Mouse (Mus musculus): ENCODE data around the gene Mutyh. TPM values are rescaled to one million over a fixed set of nuclear protein-coding genes. Genes with fewer than 3 reads are reported as not detected.
"Not testable (repeated sequence)": the region's sequence is repeated elsewhere in the genome, so short reads cannot be mapped to it uniquely, and the experiment has no call there.

Mutyh gene
- total and polyA plus RNA-seq, 2 experiments from 2014 or later = 3.0 to 5.6 TPM

DNA sequence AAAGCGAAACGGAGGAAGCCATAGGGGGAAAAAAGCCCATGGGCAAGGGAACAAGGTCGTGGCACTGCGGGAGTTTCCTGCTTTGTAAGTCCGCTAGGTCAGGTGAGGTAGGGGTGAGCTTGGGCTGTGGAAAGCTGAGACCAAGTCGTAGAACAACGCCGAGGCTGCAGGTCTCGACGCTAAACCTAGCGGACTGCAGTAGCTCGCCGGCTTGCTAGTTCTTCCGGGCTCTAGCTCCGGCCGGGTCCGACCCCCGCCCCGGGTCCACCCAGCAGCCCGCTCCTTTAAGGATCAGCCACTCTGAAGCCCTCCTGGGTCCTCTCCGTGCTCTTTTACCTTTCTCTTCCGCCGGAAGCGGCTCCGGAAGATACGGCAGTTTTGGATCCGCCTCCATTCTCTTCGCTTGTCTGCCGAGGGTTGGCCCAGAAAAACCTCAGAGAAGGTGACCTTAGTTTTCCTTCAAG is 17.1 kb downstream of the Mutyh start:
- ATAC-seq (ENCODE audit: low FRiP score) (peak; percentile 66), DNase-seq (ENCODE audit: low spot score) (peak; percentile 83)
- Histone ChIP-seq H3K4me1 (ENCODE audit: insufficient read depth, low read length) (no peaks in the 10 kb centered on the region; the same call in 1 of the 2 replicates), H3K27me3 (ENCODE audit: insufficient read depth, low read length) (peaks cover 4% of the 10 kb centered on the region; the same call in 1 of the 2 replicates), H3K9me3 (ENCODE audit: low read length) (no peaks in the 10 kb centered on the region), H3K4me2 (ENCODE audit: low read depth, low read length, poor library complexity, severe bottlenecking) (peak overlapping the region; percentile 63), H3K4me3 (ENCODE audit: low read depth, low read length) (peak overlapping the region; percentile 51), H3K27ac (ENCODE audit: low read depth, low read length) (peak overlapping the region; percentile 71), H3K36me3 (ENCODE audit: insufficient read depth, low read length) (no peaks in the 10 kb centered on the region), H3K9ac (replicated peaks; ENCODE audit: low read length, poor library complexity, severe bottlenecking) (peak overlapping the region; percentile 65)
- under 1% methylated on average over 29 of the region's 29 CpGs for WGBS
- no peak for TF ChIP-seq CTCF (IDR thresholded peaks at IDR 0.05)

DNA sequence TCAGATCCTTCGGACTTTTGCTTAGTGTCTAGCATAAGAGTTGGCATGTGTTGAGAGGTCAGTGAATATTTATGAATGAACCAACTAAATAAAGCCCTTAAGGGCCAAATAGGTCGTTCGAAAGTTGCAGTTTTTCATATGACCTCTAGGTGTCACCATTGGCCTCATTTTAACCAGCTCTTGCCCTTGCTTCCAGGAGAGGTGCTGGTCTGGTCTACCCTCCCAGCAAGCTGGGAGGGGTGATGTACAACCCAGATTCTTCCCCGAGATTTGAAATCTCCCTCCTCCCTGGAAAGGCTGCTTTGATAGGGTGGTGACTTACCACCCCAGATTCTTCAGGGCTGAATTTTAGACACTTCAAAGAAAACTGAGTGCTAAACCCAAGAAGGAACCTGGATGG is 20.3 kb downstream of the Mutyh start:
- peak; percentile 83 for TF ChIP-seq CTCF (IDR thresholded peaks at IDR 0.05)
- H3K9ac ChIP-seq (replicated peaks; ENCODE audit: low read length, poor library complexity, severe bottlenecking) = no peak overlapping the region
- H3K9me3 ChIP-seq (ENCODE audit: low read length) = no peaks in the 10 kb centered on the region
- H3K4me1 ChIP-seq (ENCODE audit: insufficient read depth, low read length) = no peaks in the 10 kb centered on the region
- 2% methylated on average over 4 of the region's 4 CpGs for WGBS
- H3K4me2 ChIP-seq (ENCODE audit: low read depth, low read length, poor library complexity, severe bottlenecking) = no peak overlapping the region
- 0 out of 2 replicates have a peak, but pooled peaks have one; percentile 44 for ATAC-seq (ENCODE audit: low FRiP score)
- no peak overlapping the region for H3K4me3 ChIP-seq (ENCODE audit: low read depth, low read length)
- H3K36me3 ChIP-seq (ENCODE audit: insufficient read depth, low read length) = no peaks in the 10 kb centered on the region
- H3K27me3 ChIP-seq (ENCODE audit: insufficient read depth, low read length) = no peaks in the 10 kb centered on the region
- peak; percentile 83 for DNase-seq (ENCODE audit: low spot score)
- H3K27ac ChIP-seq (ENCODE audit: low read depth, low read length) = no peak overlapping the region

DNA sequence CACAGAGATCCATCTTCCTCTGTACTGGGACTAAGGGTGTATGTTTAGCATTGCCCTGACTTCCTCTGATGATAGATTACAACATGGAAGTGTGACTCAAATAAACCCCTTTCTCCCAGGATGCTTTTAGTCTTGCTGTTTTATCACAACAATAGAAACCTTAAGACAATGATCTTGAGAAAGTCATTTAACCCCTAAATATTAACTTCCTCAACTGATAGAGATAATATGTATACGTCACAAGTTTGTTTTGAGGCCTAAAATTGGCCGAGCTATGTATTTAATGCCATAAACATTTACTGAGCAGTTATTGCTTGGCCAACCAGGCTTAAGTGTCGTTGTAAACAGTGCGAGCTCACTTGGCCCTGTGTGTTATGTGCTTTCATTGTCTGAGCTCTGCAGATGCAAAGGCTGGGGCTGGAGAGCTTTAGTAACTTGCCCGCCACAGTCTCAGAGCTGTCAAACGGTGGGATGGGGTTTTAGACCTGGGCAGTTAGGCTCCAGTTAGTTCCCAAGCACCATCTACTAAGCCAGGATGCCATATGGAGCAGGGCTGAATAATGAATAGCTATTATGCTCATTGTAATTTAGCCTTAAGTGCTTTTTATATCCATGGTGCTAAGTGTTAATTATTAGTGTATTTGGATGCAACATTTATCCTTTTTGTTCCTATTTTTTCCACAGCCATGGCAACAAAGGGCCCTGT is 22.0 kb downstream of the Mutyh start:
- no peak for ATAC-seq (ENCODE audit: low FRiP score)
- Histone ChIP-seq H3K4me3 (ENCODE audit: low read depth, low read length) (no peak overlapping the region), H3K9me3 (ENCODE audit: low read length) (no peaks in the 10 kb centered on the region), H3K27ac (ENCODE audit: low read depth, low read length) (no peak overlapping the region), H3K4me1 (ENCODE audit: insufficient read depth, low read length) (no peaks in the 10 kb centered on the region), H3K27me3 (ENCODE audit: insufficient read depth, low read length) (no peaks in the 10 kb centered on the region), H3K36me3 (ENCODE audit: insufficient read depth, low read length) (no peaks in the 10 kb centered on the region), H3K4me2 (ENCODE audit: low read depth, low read length, poor library complexity, severe bottlenecking) (no peak overlapping the region), H3K9ac (replicated peaks; ENCODE audit: low read length, poor library complexity, severe bottlenecking) (no peak overlapping the region)
- TF ChIP-seq CTCF (IDR thresholded peaks at IDR 0.05) = no peak
- WGBS = 40% methylated on average over 6 of the region's 6 CpGs
- DNase-seq (ENCODE audit: low spot score) = no peak

GRCm38 (mm10) chr4:116830070-116830368 is 22.5 kb downstream of the Mutyh start:
- Histone ChIP-seq H3K9me3 (ENCODE audit: low read length) (no peaks in the 10 kb centered on the region), H3K9ac (replicated peaks; ENCODE audit: low read length, poor library complexity, severe bottlenecking) (no peak overlapping the region), H3K4me1 (ENCODE audit: insufficient read depth, low read length) (no peaks in the 10 kb centered on the region), H3K27me3 (ENCODE audit: insufficient read depth, low read length) (no peaks in the 10 kb centered on the region), H3K4me3 (ENCODE audit: low read depth, low read length) (no peak overlapping the region), H3K27ac (ENCODE audit: low read depth, low read length) (no peak overlapping the region), H3K4me2 (ENCODE audit: low read depth, low read length, poor library complexity, severe bottlenecking) (no peak overlapping the region), H3K36me3 (ENCODE audit: insufficient read depth, low read length) (no peaks in the 10 kb centered on the region)
- TF ChIP-seq CTCF (IDR thresholded peaks at IDR 0.05) = no peak
- DNase-seq (ENCODE audit: low spot score) (no peak), ATAC-seq (ENCODE audit: low FRiP score) (no peak)
- 13% methylated on average over 6 of the region's 6 CpGs for WGBS

- no peaks in the 10 kb centered on the region for H3K36me3 ChIP-seq (ENCODE audit: insufficient read depth, low read length)
- H3K27me3 ChIP-seq (ENCODE audit: insufficient read depth, low read length) = no peaks in the 10 kb centered on the region
- H3K9ac ChIP-seq (replicated peaks; ENCODE audit: low read length, poor library complexity, severe bottlenecking) = no peak overlapping the region
- DNase-seq (ENCODE audit: low spot score) (no peak), ATAC-seq (ENCODE audit: low FRiP score) (no peak)
- H3K9me3 ChIP-seq (ENCODE audit: low read length) = no peaks in the 10 kb centered on the region
- H3K4me2 ChIP-seq (ENCODE audit: low read depth, low read length, poor library complexity, severe bottlenecking) = no peak overlapping the region
- H3K27ac ChIP-seq (ENCODE audit: low read depth, low read length) = no peak overlapping the region
- H3K4me3 ChIP-seq (ENCODE audit: low read depth, low read length) = no peak overlapping the region
- 19% methylated on average over 2 of the region's 2 CpGs for WGBS
- TF ChIP-seq CTCF (IDR thresholded peaks at IDR 0.05) = no peak
- H3K4me1 ChIP-seq (ENCODE audit: insufficient read depth, low read length) = no peaks in the 10 kb centered on the region
These were observed 31.5 kb downstream of the Mutyh start for GRCm38 (mm10) chr4:116838999-116839398.

DNA sequence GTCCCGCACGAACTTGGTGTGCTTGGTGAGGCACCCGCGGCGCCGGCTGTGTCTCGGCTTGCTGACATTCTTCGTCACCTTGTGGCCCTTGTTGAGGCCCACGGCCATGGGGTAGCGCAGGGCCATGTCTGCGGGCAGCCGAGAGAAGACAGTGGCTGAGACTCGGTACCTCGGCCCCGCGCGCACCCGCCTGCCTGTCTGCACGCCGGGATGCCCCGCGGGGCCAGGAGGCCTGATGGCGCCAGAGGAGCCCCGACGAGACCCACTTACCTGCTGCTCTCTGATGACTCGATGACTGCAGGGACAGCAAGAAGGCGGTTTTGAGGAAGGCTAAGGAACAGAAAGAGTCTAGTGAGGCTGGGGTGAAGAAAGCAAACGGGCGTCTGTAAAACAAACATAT is 32.6 kb downstream of the Mutyh start:
- not testable (repeated sequence) for DNase-seq (ENCODE audit: low spot score); H3K36me3 ChIP-seq (ENCODE audit: insufficient read depth, low read length); H3K4me2 ChIP-seq (ENCODE audit: low read depth, low read length, poor library complexity, severe bottlenecking); H3K4me1 ChIP-seq (ENCODE audit: insufficient read depth, low read length); H3K27ac ChIP-seq (ENCODE audit: low read depth, low read length); H3K9ac ChIP-seq (replicated peaks; ENCODE audit: low read length, poor library complexity, severe bottlenecking); H3K9me3 ChIP-seq (ENCODE audit: low read length); ATAC-seq (ENCODE audit: low FRiP score); H3K4me3 ChIP-seq (ENCODE audit: low read depth, low read length); H3K27me3 ChIP-seq (ENCODE audit: insufficient read depth, low read length)
- WGBS = 55% methylated on average over 21 of the region's 29 CpGs

Data from midbrain, postnatal 0 days (tissue).